Mouse (Mus musculus): ENCODE measurements at regions not wholly inside any gene's neighbourhood (a gene's known extent, or its start where the extent isn't known, plus 50 kb on each side); places are given as distances from the start of the nearest gene placed in this dataset.

DNA sequence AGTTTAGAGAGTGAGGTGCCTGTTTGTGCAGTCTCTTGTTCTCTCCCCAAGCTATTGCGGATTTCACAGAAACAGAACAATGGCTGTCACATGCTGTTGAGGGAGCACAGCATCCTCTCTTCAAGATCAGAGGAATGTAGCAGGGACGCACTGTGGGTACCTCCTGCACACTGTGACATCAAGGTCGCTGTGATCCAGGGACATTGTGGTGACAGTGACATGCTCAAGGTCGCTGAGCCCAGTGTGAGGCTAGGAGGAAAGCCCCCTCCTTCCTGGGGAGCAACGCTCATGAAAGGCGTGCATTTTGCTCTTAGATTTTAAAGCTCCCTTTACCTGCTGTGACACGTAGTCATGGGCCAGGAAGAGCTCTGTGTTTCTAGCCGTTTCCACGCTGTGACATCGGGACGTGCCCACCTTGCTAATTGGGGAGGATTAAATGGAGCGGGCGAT, 248.5 kb upstream of the Myt1l start:
- TF ChIP-seq TCF3 (IDR thresholded peaks at IDR 0.05; ENCODE audit: insufficient read length, low read depth) (no peak), POLR2A (IDR thresholded peaks at IDR 0.05; ENCODE audit: insufficient read length, low read depth) (no peak), E2F4 (IDR thresholded peaks at IDR 0.05; ENCODE audit: insufficient read depth) (no peak), MYOD1 (IDR thresholded peaks at IDR 0.05; ENCODE audit: control insufficient read depth in 1 of 3, insufficient read length in 2 of 3, low read depth in 2 of 3) (no peak), TCF12 (IDR thresholded peaks at IDR 0.05; ENCODE audit: insufficient read depth, poor library complexity, severe bottlenecking) (no peak)
